Mouse (Mus musculus) heart, postnatal 0 days (tissue): Measurements from ENCODE around the gene Irf2bpl. TPM values are rescaled to one million over a fixed set of nuclear protein-coding genes. Genes with fewer than 3 reads are reported as not detected.

Source experiments
- ATAC-seq: fragments of 200-750 bp; cut with Nextera tagmentation; 2 replicates; pipeline ENCODE4 v1.8.0; 2017; ENCODE audit warnings: low read depth, moderate number of reproducible peaks, moderate library complexity; ENCODE audit not compliant: insufficient read depth
- DNase-seq: peaks from one replicate; pipeline ENCODE4 v3.0.0-alpha.2; 2016; ENCODE audit warnings: low spot score
- H3K27ac ChIP-seq: fragments of 300-500 bp; sonication (generic); 2 replicates; pipeline ENCODE4 v1.5.1; 2014; ENCODE audit warnings: low read depth, mild to moderate bottlenecking
- H3K27me3 ChIP-seq: fragments of 300-500 bp; sonication (generic); 2 replicates; pipeline ENCODE4 v1.6.1; 2014; ENCODE audit warnings: low read length, mixed read lengths; ENCODE audit not compliant: control insufficient read depth, insufficient read depth
- H3K36me3 ChIP-seq: fragments of 300-500 bp; sonication (generic); replicated peaks from 2 replicates; pipeline ENCODE4 v1.6.1; 2014; ENCODE audit warnings: low read length, mixed read lengths; ENCODE audit not compliant: control insufficient read depth, insufficient read depth
- H3K4me1 ChIP-seq: fragments of 300-500 bp; sonication (generic); 2 replicates; pipeline ENCODE4 v1.6.1; 2014; ENCODE audit warnings: antibody characterized with exemption; ENCODE audit not compliant: control insufficient read depth, insufficient read depth
- H3K4me2 ChIP-seq: fragments of 300-500 bp; sonication (generic); 2 replicates; pipeline ENCODE4 v1.6.1; 2014; ENCODE audit warnings: low read depth, mild to moderate bottlenecking, low read length, moderate library complexity
- H3K4me3 ChIP-seq: fragments of 300-500 bp; sonication (generic); 2 replicates; pipeline ENCODE4 v1.5.1; 2014; ENCODE audit warnings: low read depth, low read length
- H3K9ac ChIP-seq: fragments of 300-500 bp; sonication (generic); replicated peaks from 2 replicates; pipeline ENCODE4 v1.6.1; 2014; ENCODE audit warnings: low read depth, low read length, mixed read lengths
- H3K9me3 ChIP-seq: fragments of 300-500 bp; sonication (generic); replicated peaks from 2 replicates; pipeline ENCODE4 v1.6.1; 2016; ENCODE audit warnings: low read length; ENCODE audit not compliant: control insufficient read depth
- CTCF ChIP-seq: IDR thresholded peaks from 2 replicates; pipeline ENCODE4 v1.5.1; 2016; ENCODE audit warnings: antibody characterized with exemption, control low read depth, low read depth
- EP300 ChIP-seq: IDR thresholded peaks from 2 replicates; pipeline ENCODE4 v1.6.1; 2016; ENCODE audit warnings: antibody characterized with exemption, low read depth
- WGBS: fragments of 180-500 bp; shearing (Covaris S2); extraction: QIAGEN DNeasy Blood & Tissue Kit; methylation state at CpG from one replicate; pipeline ENCODE4 v1.1.7; 2014; 5-methylcytosine and 5-hydroxymethylcytosine counted together
- polyA plus RNA-seq: library from polyadenylated mRNA; unstranded; fragments of >200 nt; fragmentation: Nextera tagmentation; extraction: Ambion mirVana; gene quantifications from 2 replicates; pipeline ENCODE4 v1.2.1, GENCODE M21; 2015
- total RNA-seq: library from RNA; depleted of rRNA; stranded (reverse); fragments of >200 nt; gene quantifications from 2 replicates; pipeline ENCODE4 v1.2.3, GENCODE M21; 2014; ENCODE audit warnings: low replicate concordance

The Irf2bpl gene
- total and polyA plus RNA-seq, 2 experiments from 2014 or later: 30.0 to 74.0 TPM

DNA sequence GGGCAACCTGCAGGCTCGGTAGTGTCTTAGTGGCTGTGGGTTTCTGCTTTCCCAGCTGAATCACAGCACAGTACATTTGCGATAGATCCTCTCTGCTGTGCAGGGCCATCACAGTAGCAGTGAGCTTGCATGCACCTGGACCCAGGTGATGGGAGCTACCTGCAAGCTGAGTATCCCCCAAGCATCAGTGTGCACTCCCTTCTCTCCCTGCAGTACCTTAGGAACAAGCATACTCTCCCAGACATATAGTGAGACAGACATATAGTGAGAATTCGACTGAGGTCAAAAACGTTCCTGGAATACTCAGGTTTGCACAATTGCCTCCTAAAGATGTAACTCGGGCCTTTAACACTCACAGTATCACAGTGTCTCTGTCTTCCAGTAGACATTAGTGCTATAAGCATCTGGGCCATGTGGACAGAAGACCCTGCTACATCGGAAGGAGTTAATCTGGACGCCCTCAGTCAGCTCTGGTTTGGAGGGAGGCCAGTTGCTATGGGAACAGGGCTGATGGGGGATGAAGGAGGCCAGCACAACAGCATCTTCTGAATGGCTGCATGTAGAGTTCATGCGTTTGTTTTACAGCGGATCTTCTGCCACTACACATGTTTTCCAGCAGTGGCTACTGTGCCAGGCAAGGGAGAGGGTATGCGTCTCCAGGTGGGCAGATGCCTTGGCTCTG is 34.5 kb downstream of the Irf2bpl start:
- H3K9me3 ChIP-seq: no peaks in the 10 kb centered on the region
- ATAC-seq: no peak
- TF ChIP-seq CTCF: no peak
- no peak for TF ChIP-seq EP300
- H3K4me1 ChIP-seq: no peaks in the 10 kb centered on the region
- no peak overlapping the region for H3K9ac ChIP-seq
- 67% methylated on average over 10 of the region's 10 CpGs for WGBS
- H3K27ac ChIP-seq: no peak overlapping the region
- H3K4me2 ChIP-seq: no peak overlapping the region
- H3K36me3 ChIP-seq: no peaks in the 10 kb centered on the region
- no peak overlapping the region for H3K4me3 ChIP-seq
- no peak for DNase-seq
- H3K27me3 ChIP-seq: no peaks in the 10 kb centered on the region

DNA sequence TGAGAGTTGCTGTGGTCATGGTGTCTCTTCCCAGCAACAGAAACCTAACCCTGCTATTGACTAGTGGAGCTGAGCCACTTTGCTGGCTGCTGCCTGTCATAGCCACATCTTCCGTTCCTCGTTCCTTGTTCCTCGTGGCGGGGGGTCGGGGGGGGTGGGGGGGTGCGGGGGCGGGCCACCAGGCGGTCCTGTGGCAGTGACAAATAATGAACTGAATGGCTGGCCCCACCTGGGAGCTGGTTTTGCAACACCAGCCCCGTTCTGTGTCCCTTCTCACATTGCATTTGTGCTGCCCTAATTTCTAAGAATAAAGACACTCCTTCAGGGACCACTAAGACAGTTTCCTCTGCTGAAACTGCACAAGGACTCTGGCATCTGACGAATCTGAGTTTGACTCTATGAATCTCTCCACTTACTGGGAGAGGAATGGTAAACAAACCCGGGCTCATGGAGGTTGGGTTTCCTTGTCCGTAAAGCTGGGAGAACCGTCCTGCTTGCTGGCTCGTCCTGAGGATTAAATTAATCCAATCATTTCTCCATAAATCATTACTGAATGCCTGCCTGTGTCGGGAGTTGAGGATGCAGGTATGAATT is 41.6 kb downstream of the Irf2bpl start:
- H3K36me3 ChIP-seq: no peaks in the 10 kb centered on the region
- H3K4me1 ChIP-seq: 0 out of 2 replicates have a peak, but pooled peaks cover 4% of the 10 kb centered on the region
- H3K9me3 ChIP-seq: no peaks in the 10 kb centered on the region
- H3K27me3 ChIP-seq: no peaks in the 10 kb centered on the region
- DNase-seq (no peak), ATAC-seq (no peak)
- H3K27ac ChIP-seq: no peak overlapping the region
- WGBS: 51% methylated on average over 15 of the region's 15 CpGs
- H3K4me2 ChIP-seq: no peak overlapping the region
- no peak overlapping the region for H3K4me3 ChIP-seq
- TF ChIP-seq CTCF: no peak
- no peak for TF ChIP-seq EP300
- H3K9ac ChIP-seq: no peak overlapping the region

DNA sequence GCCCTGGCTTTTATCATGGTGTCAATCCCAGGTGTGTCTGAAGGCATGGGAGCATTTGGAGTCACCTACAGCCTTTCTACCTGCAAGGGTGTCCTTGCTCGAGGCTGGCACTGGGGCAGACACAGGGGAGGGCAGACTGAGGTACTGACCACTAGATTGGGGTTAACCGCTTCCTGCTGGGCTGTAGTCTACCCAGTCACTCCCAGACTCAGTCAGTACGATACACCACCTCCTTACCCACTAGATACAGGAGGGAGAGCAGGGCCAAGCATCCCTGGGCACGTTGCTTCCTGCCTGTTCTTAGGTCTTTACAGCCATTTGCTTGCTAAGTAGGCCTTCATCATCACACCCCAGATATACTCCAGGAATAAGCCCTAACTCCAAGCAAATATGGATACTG is 44.1 kb downstream of the Irf2bpl start:
- Histone ChIP-seq H3K4me2 (no peak overlapping the region), H3K4me3 (no peak overlapping the region), H3K4me1 (peaks cover 14% of the 10 kb centered on the region; the same call in 1 of the 2 replicates), H3K27me3 (no peaks in the 10 kb centered on the region), H3K36me3 (no peaks in the 10 kb centered on the region), H3K9me3 (no peaks in the 10 kb centered on the region), H3K27ac (no peak overlapping the region), H3K9ac (no peak overlapping the region)
- TF ChIP-seq EP300 (no peak), CTCF (no peak)
- 78% methylated on average over 4 of the region's 4 CpGs for WGBS
- DNase-seq: no peak
- ATAC-seq: no peak

DNA sequence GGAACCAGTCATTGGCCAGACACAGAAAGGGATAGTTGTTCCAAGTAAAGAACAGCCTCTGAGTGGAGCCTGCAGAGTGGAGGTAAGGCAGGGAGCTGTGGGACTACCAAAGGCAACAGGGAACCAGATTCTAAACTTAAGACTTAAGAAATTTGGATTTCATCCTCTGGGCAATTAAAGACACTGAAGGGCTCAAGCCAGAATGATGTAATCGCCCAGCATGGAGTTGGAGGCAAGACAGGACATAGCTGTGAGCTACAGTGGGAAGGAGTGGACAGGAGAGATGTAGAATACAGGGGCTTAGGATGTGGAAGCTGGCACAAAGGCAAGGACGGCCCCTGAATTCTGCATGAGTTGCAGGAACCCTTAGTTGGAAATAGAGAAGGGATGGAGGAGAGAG is 46.4 kb downstream of the Irf2bpl start:
- no peaks in the 10 kb centered on the region for H3K9me3 ChIP-seq
- no peaks in the 10 kb centered on the region for H3K36me3 ChIP-seq
- no peak overlapping the region for H3K9ac ChIP-seq
- DNase-seq: peak; percentile 6
- no peak overlapping the region for H3K4me2 ChIP-seq
- peaks cover 28% of the 10 kb centered on the region for H3K4me1 ChIP-seq
- no peaks in the 10 kb centered on the region for H3K27me3 ChIP-seq
- no peak for ATAC-seq
- H3K4me3 ChIP-seq: no peak overlapping the region
- no peak for TF ChIP-seq EP300
- WGBS: 60% methylated on average over 2 of the region's 2 CpGs
- H3K27ac ChIP-seq: peak overlapping the region; percentile 20; the same call in 1 of the 2 replicates

DNA sequence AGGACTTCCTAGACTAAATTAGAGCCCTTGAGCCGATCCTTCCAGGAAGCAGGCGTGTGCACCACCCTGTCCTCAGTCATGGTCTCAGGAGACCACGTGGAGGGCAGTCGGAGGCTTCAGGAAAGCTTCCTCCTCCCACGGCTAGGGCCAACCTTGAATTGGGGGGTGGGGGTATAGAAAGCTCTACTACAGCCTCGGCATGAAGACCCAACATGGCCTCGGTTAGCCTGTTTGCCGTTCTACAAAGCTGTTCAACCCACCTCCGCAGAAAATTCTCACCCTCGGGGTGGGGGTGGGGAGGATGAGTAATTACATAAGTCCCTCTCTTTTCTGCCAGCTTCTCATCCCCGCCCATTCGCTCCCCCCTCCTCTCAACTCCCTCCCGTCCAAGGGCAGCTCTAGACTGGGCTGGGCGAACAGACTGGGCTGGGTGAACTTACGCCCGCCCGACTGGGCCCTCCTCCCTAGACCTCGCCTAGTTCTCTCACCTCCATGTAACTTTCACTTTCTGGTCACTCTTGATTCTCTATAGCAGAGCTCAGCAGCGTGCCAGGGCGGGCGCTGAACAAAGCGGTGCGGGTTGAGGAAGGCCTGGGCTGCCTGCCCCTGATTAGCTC is 48.1 kb downstream of the Irf2bpl start:
- no peak for TF ChIP-seq CTCF
- TF ChIP-seq EP300: peak; percentile 86
- Histone ChIP-seq H3K9ac (peak overlapping the region; percentile 52; the same call in 1 of the 2 replicates), H3K9me3 (no peaks in the 10 kb centered on the region), H3K36me3 (no peaks in the 10 kb centered on the region), H3K4me3 (peak overlapping the region; percentile 31), H3K4me2 (peak overlapping the region; percentile 55), H3K27ac (peak overlapping the region; percentile 90), H3K4me1 (peaks cover 44% of the 10 kb centered on the region), H3K27me3 (no peaks in the 10 kb centered on the region)
- ATAC-seq (peak; percentile 72), DNase-seq (peak; percentile 92)
- 6% methylated on average over 23 of the region's 23 CpGs for WGBS
